Mouse (Mus musculus): Measurements from ENCODE around the gene Snapc2. TPM values are rescaled to one million over a fixed set of nuclear protein-coding genes. Genes with fewer than 3 reads are reported as not detected.
"Not testable (repeated sequence)": the region's sequence is repeated elsewhere in the genome, so short reads cannot be mapped to it uniquely, and the experiment has no call there.

Gene Snapc2
- total RNA-seq, 1 experiment from 2014 or later = 21.0 TPM

DNA sequence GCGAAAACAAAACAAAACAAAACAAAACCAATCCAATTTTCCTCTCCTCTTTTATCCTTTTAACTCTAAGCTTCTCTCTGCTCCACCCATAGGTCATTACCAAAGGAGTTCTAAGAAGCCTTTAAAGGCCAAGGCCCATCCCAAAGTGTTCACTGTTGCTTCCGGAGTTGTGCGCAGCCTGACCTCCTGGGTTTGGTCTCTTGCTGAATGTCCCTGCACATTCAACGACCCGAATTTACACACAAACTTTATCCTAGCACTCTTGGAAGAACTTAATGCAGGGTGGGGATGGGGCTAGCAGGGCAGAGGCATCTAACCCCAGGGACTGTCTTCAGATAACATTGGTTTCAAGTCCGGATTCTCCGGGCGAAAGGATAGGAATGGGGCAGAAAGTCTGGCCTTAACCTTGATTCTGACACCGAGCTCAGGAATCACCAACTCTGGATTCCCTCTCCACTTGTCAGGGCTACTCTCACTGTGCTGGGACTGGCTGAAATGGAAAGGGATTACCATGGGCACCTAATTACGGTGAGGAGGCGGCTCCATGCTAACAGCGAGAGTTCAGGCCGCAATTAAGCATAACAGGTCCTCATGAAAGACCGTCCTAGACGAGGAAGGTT, 15.0 kb upstream of the Snapc2 start:
- peak; percentile 70 for DNase-seq

GRCm38 (mm10) chr8:4238434-4239192, 14.3 kb upstream of the Snapc2 start, which contains the start of the genes Map2k7 and Gm49320:
Gene Map2k7 (plus strand): TSS chr8:4238740.
Gene Gm49320 (plus strand): TSS chr8:4238865.
- peak; percentile 100 for DNase-seq

- DNase-seq = no peak
Measured at GRCm38 (mm10) chr8:4239193-4239890, 13.5 kb upstream of the Snapc2 start.

DNA sequence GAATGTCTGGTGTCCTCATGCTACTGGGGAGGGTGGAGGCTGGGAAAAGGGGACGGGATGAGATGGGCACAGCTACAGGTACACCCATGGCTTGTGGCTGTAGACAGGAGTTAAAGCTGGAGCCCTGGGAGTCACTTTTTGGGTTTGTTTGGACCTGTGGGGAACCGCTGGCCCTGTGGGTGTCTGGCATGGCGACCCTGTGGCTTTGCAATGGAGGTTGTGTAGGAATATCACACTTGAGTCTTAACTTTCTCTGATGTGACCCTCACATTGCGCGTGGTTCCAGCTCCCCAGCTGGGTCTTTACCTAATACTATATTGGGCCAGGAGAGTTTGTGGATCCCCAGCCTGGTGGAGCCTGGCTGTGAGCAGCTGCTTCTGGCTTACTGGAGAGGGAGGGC, 7.8 kb upstream of the Snapc2 start:
- no peak for DNase-seq

- DNase-seq = peak; percentile 21
Measured at GRCm38 (mm10) chr8:4245737-4246136, 7.1 kb upstream of the Snapc2 start.

DNA sequence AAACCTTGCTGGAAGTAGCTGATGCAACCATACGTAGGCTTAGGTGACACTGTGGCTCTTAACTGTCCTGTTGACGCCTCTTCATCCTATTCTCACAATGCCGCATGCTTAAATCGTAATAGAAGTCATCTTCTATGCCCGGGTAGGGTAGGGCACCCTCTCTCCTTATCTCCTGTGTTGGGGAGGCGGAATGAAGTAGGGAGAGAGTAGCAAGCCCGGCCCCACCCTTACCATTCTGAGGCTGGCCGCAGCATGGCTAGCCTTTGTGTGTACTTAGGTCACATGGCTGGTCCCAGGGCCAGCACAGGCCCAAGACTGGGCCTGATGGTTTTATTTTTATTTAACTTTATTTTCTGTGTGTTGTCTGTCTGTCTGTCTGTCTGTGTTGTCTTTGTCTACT, 5.6 kb upstream of the Snapc2 start:
- no peak for DNase-seq

- DNase-seq = peak; percentile 53
Measured at GRCm38 (mm10) chr8:4247951-4248540, 4.8 kb upstream of the Snapc2 start, which contains the start of gene Tgfbr3l. Gene Tgfbr3l (plus strand): TSS chr8:4248214.

- DNase-seq = peak; percentile 76
Measured at GRCm38 (mm10) chr8:4249213-4249612, 3.7 kb upstream of the Snapc2 start.

- DNase-seq = peak; percentile 94
Measured at GRCm38 (mm10) chr8:4250306-4250970, 2.4 kb upstream of the Snapc2 start.

DNA sequence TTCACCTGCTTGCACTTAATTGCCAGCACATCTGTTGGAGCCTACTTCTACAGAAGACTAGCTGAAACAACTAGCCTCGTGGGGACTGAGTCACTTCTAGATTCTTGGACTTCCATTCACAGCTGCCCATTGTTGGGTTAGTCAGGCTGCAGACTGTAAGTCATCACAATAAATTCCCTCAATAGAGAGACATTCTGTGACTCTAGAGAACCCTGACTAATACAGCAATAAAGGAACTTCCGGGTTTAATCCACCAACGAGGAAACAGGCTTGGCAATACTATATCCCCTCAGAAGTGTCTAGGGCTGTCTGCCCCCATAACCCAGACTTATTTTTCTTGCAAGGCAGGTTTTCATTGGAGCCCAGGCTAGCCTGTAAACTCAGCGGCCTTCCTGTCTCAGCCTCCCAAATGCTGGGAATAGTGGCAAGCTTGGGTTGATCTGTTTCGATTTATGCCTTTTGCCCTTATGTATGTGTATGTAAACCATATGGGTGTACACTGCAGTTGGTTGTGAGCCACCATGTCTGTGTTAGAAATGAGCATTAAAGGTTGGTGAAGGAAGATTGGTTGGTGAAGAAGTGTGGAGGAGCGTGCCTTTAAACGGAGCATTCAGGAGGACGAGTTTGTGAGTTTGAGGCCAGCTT, 642 bp upstream of the Snapc2 start:
- peak; percentile 29 for DNase-seq

DNA sequence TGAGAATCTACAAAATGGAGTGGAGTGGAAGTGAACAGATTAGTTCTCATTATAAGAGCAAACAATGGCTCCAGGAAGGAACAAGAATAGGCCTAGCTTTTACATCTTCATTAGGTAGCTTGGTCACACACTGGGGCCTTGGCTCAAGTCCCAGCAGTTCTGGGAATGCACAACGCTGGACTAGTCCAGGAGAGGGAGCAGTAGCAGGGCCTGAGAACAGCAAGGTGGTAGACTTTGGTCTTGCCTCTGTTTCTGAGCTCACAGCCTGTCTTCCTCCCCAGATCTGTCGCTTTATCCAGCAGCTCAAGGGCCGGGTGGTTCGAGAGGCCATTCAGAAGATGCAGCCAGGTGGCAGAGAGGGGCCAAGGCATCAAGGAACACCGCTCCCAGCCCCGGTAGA, 1.1 kb downstream of the Snapc2 start:
- DNase-seq = peak; percentile 77

DNA sequence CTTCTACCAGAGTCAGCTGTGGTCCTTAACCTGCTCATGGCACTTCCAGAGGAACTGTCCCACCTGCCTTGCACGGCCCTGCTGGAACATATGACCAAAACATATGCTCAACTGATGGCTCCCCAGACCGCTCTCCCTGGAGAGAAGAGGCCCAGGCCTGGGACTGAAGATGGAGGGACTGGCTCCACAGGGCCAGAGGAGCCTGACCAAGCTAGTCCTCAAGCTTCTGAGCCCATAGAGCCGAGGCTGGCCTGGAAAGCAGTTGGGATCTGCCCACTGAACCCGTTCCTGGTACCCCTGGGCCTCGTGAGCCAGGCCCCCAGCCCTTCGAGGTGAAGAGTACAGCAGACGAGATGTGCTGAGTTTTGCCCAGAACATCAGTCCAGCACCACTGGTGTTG, 2.6 kb downstream of the Snapc2 start:
- not testable (repeated sequence) for DNase-seq

- no peak for DNase-seq
Measured at GRCm38 (mm10) chr8:4256911-4257310, 4.0 kb downstream of the Snapc2 start.

DNA sequence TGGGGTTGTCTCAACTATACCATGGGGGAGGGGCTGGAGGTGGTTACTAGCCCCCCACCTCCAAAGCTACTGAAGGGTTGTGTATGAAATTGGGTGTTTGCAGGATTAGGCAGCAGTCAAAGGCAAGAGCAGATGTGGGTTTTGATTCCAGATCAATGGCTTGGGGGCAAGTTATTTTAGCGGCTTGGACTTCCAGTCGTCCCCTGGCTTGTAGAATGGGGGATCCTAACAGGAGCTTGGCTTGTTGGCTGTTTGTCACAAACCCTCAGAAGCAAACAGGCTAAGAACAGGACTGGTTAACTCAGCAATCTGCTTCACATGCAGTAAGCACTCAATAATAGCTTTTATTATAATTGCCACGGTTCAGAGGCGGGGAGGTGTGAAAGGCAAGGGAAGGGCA, 4.5 kb downstream of the Snapc2 start:
- DNase-seq = no peak

DNA sequence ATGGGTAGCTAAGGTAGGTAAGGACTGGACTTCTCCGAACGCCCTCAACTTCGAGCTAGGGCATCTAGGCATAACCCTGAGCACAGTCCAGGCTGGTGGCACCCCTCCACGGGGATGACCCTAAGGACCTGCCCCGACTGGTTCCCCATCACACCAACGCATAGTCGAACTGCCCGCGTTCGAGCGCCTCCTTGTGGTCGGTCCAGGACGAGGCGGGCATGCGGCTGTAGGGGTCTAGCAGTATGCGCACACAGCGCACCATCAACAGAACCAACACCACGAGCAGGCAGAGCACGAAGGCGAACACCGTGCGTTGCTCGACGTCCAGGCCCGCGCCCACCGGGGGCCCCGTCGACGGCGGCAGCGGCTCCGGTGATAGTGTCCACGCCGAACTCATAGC, 5.4 kb downstream of the Snapc2 start:
- peak; percentile 90 for DNase-seq

DNA sequence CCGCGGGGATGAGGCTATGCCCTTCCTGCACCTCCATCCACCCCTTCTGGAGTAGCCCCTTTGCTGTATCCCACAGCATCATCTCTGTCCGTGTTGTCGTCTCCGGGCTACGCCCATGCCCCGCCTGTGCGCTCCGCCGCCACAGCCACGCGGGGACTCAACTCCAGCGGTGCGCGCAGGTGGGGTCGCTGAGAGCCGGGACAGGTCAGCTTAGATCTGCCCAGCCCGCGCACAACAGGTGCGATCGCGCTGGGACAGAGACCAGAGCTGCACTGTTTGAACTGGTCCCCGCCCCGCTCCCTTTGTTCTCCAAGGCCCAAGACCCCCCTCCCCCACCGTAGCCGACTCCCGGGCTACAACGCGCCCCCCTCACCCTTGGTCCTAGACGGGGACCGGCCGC, 5.8 kb downstream of the Snapc2 start:
- peak; percentile 67 for DNase-seq

DNA sequence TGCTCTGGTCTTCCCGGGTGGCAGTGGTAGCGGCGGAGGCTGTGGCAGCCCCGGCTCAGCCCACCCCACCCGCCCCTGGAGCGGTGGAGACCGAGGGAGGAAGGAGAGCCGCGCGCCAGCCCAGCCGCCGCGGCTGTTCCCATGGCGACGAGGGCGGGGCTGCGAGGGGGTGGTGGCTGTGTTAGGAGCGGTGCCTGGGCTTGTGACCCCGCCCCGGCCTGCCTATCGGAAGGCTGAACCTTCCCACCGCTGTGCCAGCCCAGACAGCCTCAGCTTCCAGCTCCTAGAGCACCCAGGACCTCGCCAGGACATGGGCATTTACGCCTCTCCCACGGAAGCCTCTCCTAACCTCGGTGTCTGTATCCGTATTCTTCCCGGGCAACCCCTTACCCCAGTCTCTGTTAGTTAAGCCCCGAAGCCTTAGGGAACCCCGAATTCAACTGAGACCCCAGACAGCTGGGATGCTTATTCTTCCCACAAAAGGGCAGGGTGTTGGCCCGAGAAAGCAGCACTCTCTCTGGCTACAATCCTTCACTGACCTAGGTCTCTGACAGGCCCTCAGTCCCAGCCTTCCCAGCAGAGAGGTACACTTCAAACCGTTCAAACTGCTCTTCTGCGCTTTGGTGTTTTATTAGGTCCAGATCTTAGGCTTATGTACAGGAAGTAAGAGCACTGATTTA, 6.4 kb downstream of the Snapc2 start, which contains the start of gene Ctxn1:
Gene Ctxn1, minus strand, starts transcription at position 150 of the 680 bp plus-strand sequence.
- peak; percentile 98 for DNase-seq

DNA sequence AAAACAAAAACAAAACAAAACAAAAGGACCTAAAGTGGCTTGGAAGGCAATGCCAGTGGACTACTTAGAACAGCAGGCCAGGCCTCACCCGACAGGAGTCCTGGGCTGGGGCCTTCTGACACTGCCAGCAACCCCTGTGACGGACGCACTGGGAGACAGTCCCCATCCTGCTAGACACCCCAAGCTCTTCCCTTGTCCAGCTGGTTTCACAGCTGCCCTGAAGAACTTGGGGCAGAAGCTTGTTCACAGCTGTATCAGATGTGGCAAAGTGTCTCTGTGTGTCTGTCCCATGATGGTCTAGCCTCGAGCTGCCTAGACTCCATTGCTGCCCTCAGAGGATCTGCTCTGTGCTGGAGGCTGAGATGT, 6.9 kb downstream of the Snapc2 start:
- DNase-seq = no peak

DNA sequence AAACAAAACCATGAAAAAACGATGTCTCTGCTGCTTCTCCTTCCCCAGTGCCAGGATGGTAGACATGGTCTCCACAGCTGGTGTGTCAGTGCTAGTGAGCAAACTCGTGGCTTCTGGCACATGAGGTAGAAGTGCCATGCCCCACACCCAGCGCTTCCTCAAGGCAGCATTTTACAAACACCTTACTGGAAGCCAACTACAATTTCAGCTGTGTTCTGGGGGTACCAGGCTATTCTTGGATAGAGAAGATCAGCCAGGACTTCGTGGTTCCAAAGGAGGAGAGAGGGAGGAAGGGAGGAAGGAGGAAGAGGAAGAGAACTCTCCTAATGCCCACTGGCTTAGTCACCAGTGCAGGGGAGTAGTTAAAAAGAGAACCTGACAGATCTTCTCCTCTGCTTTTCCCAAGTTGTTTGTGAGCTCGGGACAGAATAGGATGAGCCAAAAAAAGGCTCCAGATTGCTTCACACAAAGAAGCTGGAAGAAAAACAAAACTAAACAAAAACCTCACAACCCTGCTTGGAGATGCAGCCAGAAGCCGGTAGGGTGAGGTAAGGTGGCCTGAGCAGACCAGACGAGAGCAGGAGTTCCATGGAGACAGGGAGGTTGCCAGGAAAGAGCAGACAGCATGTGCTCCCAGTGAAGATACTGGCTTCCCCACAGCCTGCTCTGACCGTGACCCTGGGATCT, 10.4 kb downstream of the Snapc2 start:
- DNase-seq = no peak

- DNase-seq = no peak
Measured at GRCm38 (mm10) chr8:4265160-4265914, 12.5 kb downstream of the Snapc2 start.
